Mouse (Mus musculus): ENCODE data around the gene Shank2. TPM values are rescaled to one million over a fixed set of nuclear protein-coding genes. Genes with fewer than 3 reads are reported as not detected.

Gene Shank2
- total and polyA plus RNA-seq, 2 experiments from 2014 or later, result 0.19 to 0.95 TPM

DNA sequence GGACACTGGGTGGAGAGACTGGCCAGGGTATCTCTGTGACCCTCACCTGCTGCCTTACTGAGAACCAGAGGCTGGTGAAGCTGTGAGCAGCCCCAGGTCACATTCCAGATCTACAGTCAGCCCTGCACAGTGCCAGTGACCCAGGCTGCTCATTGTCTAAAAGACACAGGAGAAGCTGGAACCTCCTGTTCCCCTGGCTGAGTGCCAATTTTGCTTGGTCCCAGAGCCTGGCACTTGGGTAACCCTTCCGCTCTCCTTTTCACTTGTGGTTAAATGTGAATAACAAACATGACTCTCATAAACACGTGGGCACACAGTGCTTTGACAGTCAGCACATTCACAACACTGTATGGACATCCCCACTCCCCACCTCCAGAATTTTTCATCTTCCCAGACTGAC is 80.2 kb downstream of the Shank2 start:
- no peaks in the 10 kb centered on the region for H3K27me3 ChIP-seq (ENCODE audit: control insufficient read depth, insufficient read depth, low read length)
- no peak overlapping the region for H3K4me3 ChIP-seq (ENCODE audit: low read depth, low read length)
- H3K27ac ChIP-seq (ENCODE audit: low read depth), result no peak overlapping the region
- no peak overlapping the region for H3K4me2 ChIP-seq (ENCODE audit: low read depth, low read length)
- no peak for TF ChIP-seq CTCF (IDR thresholded peaks at IDR 0.05; ENCODE audit: low read depth)
- ATAC-seq (ENCODE audit: insufficient read depth, low read depth) (no peak), DNase-seq (ENCODE audit: low spot score) (no peak)
- H3K4me1 ChIP-seq (ENCODE audit: control insufficient read depth, insufficient read depth), result no peaks in the 10 kb centered on the region
- 84% methylated on average over 2 of the region's 2 CpGs for WGBS
- H3K9ac ChIP-seq (replicated peaks; ENCODE audit: low read depth, low read length), result no peak overlapping the region
- no peaks in the 10 kb centered on the region for H3K36me3 ChIP-seq (replicated peaks; ENCODE audit: control insufficient read depth, insufficient read depth, low read length)
- no peaks in the 10 kb centered on the region for H3K9me3 ChIP-seq (replicated peaks; ENCODE audit: control insufficient read depth, low read length)

GRCm38 (mm10) chr7:144087277-144087676 is 85.5 kb downstream of the Shank2 start:
- Histone ChIP-seq H3K4me3 (ENCODE audit: low read depth, low read length) (no peak overlapping the region), H3K4me2 (ENCODE audit: low read depth, low read length) (no peak overlapping the region), H3K9ac (replicated peaks; ENCODE audit: low read depth, low read length) (no peak overlapping the region), H3K27me3 (ENCODE audit: control insufficient read depth, insufficient read depth, low read length) (no peaks in the 10 kb centered on the region), H3K9me3 (replicated peaks; ENCODE audit: control insufficient read depth, low read length) (no peaks in the 10 kb centered on the region), H3K4me1 (ENCODE audit: control insufficient read depth, insufficient read depth) (no peaks in the 10 kb centered on the region), H3K36me3 (replicated peaks; ENCODE audit: control insufficient read depth, insufficient read depth, low read length) (no peaks in the 10 kb centered on the region), H3K27ac (ENCODE audit: low read depth) (no peak overlapping the region)
- TF ChIP-seq CTCF (IDR thresholded peaks at IDR 0.05; ENCODE audit: low read depth) (no peak), EP300 (IDR thresholded peaks at IDR 0.05; ENCODE audit: low read depth) (no peak)
- ATAC-seq (ENCODE audit: insufficient read depth, low read depth), result no peak
- DNase-seq (ENCODE audit: low spot score), result no peak
- 35% methylated on average over 2 of the region's 2 CpGs for WGBS

- Histone ChIP-seq H3K27ac (ENCODE audit: low read depth) (no peak overlapping the region), H3K4me1 (ENCODE audit: control insufficient read depth, insufficient read depth) (no peaks in the 10 kb centered on the region), H3K9me3 (replicated peaks; ENCODE audit: control insufficient read depth, low read length) (no peaks in the 10 kb centered on the region), H3K36me3 (replicated peaks; ENCODE audit: control insufficient read depth, insufficient read depth, low read length) (no peaks in the 10 kb centered on the region), H3K27me3 (ENCODE audit: control insufficient read depth, insufficient read depth, low read length) (no peaks in the 10 kb centered on the region), H3K4me3 (ENCODE audit: low read depth, low read length) (no peak overlapping the region), H3K9ac (replicated peaks; ENCODE audit: low read depth, low read length) (no peak overlapping the region), H3K4me2 (ENCODE audit: low read depth, low read length) (no peak overlapping the region)
- no peak for ATAC-seq (ENCODE audit: insufficient read depth, low read depth)
- WGBS, result 80% methylated on average over 12 of the region's 12 CpGs
- TF ChIP-seq CTCF (IDR thresholded peaks at IDR 0.05; ENCODE audit: low read depth) (no peak), EP300 (IDR thresholded peaks at IDR 0.05; ENCODE audit: low read depth) (no peak)
- DNase-seq (ENCODE audit: low spot score), result no peak
These were observed 92.4 kb downstream of the Shank2 start for GRCm38 (mm10) chr7:144094132-144094531.

DNA sequence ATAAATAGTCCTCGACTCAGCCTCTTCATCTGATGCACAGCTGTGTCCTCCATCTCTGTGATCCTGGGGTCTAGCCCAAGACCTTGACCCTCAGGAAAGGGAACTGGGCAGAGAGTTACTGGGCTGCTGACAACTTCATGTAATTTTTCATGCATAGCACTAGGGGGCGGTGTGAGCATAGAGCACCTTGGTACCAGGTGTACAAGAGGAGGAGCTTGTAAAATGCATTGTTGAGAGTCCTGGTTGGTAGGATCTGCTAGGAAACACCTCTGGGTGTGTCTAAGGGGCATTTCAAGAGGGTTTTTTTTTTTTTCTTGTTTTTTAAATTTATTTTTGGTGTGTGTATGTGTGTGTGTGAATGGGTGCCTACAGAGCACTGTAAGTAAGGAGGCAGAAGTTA is 95.6 kb downstream of the Shank2 start:
- Histone ChIP-seq H3K4me3 (ENCODE audit: low read depth, low read length) (no peak overlapping the region), H3K9ac (replicated peaks; ENCODE audit: low read depth, low read length) (no peak overlapping the region), H3K27me3 (ENCODE audit: control insufficient read depth, insufficient read depth, low read length) (no peaks in the 10 kb centered on the region), H3K27ac (ENCODE audit: low read depth) (no peak overlapping the region), H3K4me1 (ENCODE audit: control insufficient read depth, insufficient read depth) (no peaks in the 10 kb centered on the region), H3K36me3 (replicated peaks; ENCODE audit: control insufficient read depth, insufficient read depth, low read length) (no peaks in the 10 kb centered on the region), H3K9me3 (replicated peaks; ENCODE audit: control insufficient read depth, low read length) (no peaks in the 10 kb centered on the region), H3K4me2 (ENCODE audit: low read depth, low read length) (no peak overlapping the region)
- no peak for ATAC-seq (ENCODE audit: insufficient read depth, low read depth)
- TF ChIP-seq CTCF (IDR thresholded peaks at IDR 0.05; ENCODE audit: low read depth) (peak; percentile 74), EP300 (IDR thresholded peaks at IDR 0.05; ENCODE audit: low read depth) (no peak)
- no peak for DNase-seq (ENCODE audit: low spot score)
- 2% methylated on average over 2 of the region's 2 CpGs for WGBS

DNA sequence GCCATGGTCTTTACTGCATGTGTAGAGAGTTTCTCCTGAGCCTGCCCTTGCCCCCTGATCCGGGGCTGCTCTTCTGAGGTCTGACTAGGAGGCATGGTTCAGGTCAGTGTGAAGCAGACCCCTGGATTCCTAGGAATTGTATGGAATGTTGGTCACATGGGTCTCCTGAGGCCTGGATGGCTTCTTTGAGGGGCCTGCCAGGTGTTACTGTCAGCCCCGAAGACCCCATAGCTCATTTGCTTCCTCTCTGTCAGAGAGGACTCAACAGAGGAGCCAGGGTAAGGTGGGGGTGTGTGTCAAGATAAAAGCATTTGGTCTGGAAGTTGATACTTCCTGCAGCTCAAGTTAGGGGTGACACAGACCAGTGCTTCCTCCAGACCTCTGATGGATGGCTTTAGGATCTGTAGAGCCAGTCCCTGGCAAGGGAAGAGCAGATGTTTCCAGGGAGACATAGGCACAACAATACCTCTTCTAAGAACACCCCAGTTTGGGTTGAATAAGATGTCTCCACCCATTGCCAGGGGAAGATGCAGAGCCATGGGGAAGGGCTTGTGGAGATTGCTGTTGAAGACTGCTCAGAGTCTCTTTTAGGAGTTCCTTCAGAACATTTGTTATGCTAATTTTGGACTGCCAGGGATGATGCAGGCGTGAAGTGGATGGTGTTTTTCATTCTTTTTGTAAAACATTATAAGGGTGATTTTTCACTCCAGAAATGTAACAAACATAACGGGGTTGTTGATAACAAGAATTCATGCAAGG is 100.7 kb downstream of the Shank2 start:
- TF ChIP-seq EP300 (IDR thresholded peaks at IDR 0.05; ENCODE audit: low read depth), result no peak
- no peak for TF ChIP-seq CTCF (IDR thresholded peaks at IDR 0.05; ENCODE audit: low read depth)
- Histone ChIP-seq H3K36me3 (replicated peaks; ENCODE audit: control insufficient read depth, insufficient read depth, low read length) (no peaks in the 10 kb centered on the region), H3K4me1 (ENCODE audit: control insufficient read depth, insufficient read depth) (no peaks in the 10 kb centered on the region), H3K4me3 (ENCODE audit: low read depth, low read length) (no peak overlapping the region), H3K27ac (ENCODE audit: low read depth) (no peak overlapping the region), H3K4me2 (ENCODE audit: low read depth, low read length) (no peak overlapping the region), H3K27me3 (ENCODE audit: control insufficient read depth, insufficient read depth, low read length) (no peaks in the 10 kb centered on the region), H3K9me3 (replicated peaks; ENCODE audit: control insufficient read depth, low read length) (no peaks in the 10 kb centered on the region), H3K9ac (replicated peaks; ENCODE audit: low read depth, low read length) (no peak overlapping the region)
- 44% methylated on average over 4 of the region's 4 CpGs for WGBS
- DNase-seq (ENCODE audit: low spot score) (no peak), ATAC-seq (ENCODE audit: insufficient read depth, low read depth) (no peak)

DNA sequence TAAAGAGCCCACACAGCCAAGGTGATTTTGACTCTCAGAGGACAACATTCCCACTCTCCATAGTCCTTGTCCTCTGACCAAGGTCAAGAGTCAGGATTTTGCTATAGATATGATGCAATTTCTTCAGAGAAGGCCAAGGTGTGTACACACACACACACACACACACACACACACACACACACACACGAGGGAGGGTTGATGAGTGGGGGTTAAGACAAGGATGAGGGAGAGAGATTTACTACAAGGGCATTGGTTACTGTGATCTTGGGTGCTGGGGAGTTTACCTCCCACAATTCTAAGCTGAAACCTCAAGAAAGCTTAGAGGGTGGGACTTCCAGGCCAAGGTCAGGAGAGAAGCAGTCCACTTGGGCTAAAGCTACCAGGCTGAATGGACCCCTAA is 104.2 kb downstream of the Shank2 start:
- H3K9ac ChIP-seq (replicated peaks; ENCODE audit: low read depth, low read length), result no peak overlapping the region
- TF ChIP-seq EP300 (IDR thresholded peaks at IDR 0.05; ENCODE audit: low read depth) (no peak), CTCF (IDR thresholded peaks at IDR 0.05; ENCODE audit: low read depth) (no peak)
- no peak overlapping the region for H3K4me3 ChIP-seq (ENCODE audit: low read depth, low read length)
- no peak overlapping the region for H3K27ac ChIP-seq (ENCODE audit: low read depth)
- no peak overlapping the region for H3K4me2 ChIP-seq (ENCODE audit: low read depth, low read length)
- 0 out of 2 replicates have a peak, but pooled peaks cover 4% of the 10 kb centered on the region for H3K4me1 ChIP-seq (ENCODE audit: control insufficient read depth, insufficient read depth)
- no peaks in the 10 kb centered on the region for H3K27me3 ChIP-seq (ENCODE audit: control insufficient read depth, insufficient read depth, low read length)
- H3K36me3 ChIP-seq (replicated peaks; ENCODE audit: control insufficient read depth, insufficient read depth, low read length), result no peaks in the 10 kb centered on the region
- no peak for DNase-seq (ENCODE audit: low spot score)
- WGBS, result 13% methylated on average over 1 of the region's 1 CpGs
- no peaks in the 10 kb centered on the region for H3K9me3 ChIP-seq (replicated peaks; ENCODE audit: control insufficient read depth, low read length)
- no peak for ATAC-seq (ENCODE audit: insufficient read depth, low read depth)
